Mouse (Mus musculus) CH12.LX (cell line): ENCODE measurements at regions not wholly inside any gene's neighbourhood (a gene's known extent, or its start where the extent isn't known, plus 50 kb on each side); places are given as distances from the start of the nearest gene placed in this dataset.

ENCODE experiments used
- BHLHE40 ChIP-seq: IDR thresholded peaks from 2 replicates; pipeline ENCODE4 v1.6.1; 2011; ENCODE audit warnings: mild to moderate bottlenecking, low read depth, low read length, improper control_type of control experiment
- CTCF ChIP-seq, 2 experiments: IDR thresholded peaks in 1 of 2; conservative IDR thresholded peaks in 1 of 2; 2 replicates each; pipeline ENCODE4 v1.5.1; 2011 to 2012; ENCODE audit warnings: low read depth in 2 of 2, low read length in 2 of 2, improper control_type of control experiment in 1 of 2, inconsistent platforms in 1 of 2, mild to moderate bottlenecking in 1 of 2, moderate library complexity in 1 of 2
- E2F4 ChIP-seq: IDR thresholded peaks from 2 replicates; pipeline ENCODE4 v1.6.1; 2011; ENCODE audit warnings: low read depth, low read length, improper control_type of control experiment; ENCODE audit not compliant: insufficient replicate concordance
- EP300 ChIP-seq: IDR thresholded peaks from 2 replicates; pipeline ENCODE4 v1.6.1; 2011; ENCODE audit warnings: low read length, improper control_type of control experiment
- JUN ChIP-seq: IDR thresholded peaks from 2 replicates; pipeline ENCODE4 v1.6.1; 2011; ENCODE audit warnings: low read depth, mild to moderate bottlenecking, low read length, improper control_type of control experiment, moderate library complexity; ENCODE audit not compliant: insufficient read depth
- JUND ChIP-seq: conservative IDR thresholded peaks from 2 replicates; pipeline ENCODE4 v1.6.1; 2011; ENCODE audit warnings: low read depth, low read length, improper control_type of control experiment
- KAT2A ChIP-seq: IDR thresholded peaks from 2 replicates; pipeline ENCODE4 v1.6.1; 2012; ENCODE audit warnings: low read length, improper control_type of control experiment, inconsistent platforms; ENCODE audit not compliant: insufficient replicate concordance
- MAFK ChIP-seq: IDR thresholded peaks from 2 replicates; pipeline ENCODE4 v1.6.1; 2011; ENCODE audit warnings: low read length, improper control_type of control experiment; ENCODE audit not compliant: insufficient replicate concordance
- MEF2A ChIP-seq: IDR thresholded peaks from 2 replicates; pipeline ENCODE4 v1.6.1; 2014; ENCODE audit warnings: low read depth, mild to moderate bottlenecking, inconsistent platforms, low read length, improper control_type of control experiment, borderline replicate concordance
- MXI1 ChIP-seq: IDR thresholded peaks from 2 replicates; pipeline ENCODE4 v1.6.1; 2011; ENCODE audit warnings: mild to moderate bottlenecking, low read depth, low read length, improper control_type of control experiment
- NRF1 ChIP-seq: IDR thresholded peaks from 2 replicates; pipeline ENCODE4 v1.6.1; 2014; ENCODE audit warnings: low read depth, mild to moderate bottlenecking, inconsistent platforms, low read length, improper control_type of control experiment, moderate library complexity
- POLR2A ChIP-seq: IDR thresholded peaks from 2 replicates; pipeline ENCODE4 v1.6.1; 2011; ENCODE audit warnings: low read depth, mild to moderate bottlenecking, improper control_type of control experiment, low read length
- RAD21 ChIP-seq: IDR thresholded peaks from 2 replicates; pipeline ENCODE4 v1.6.1; 2011; ENCODE audit warnings: low read depth, mild to moderate bottlenecking, low read length, improper control_type of control experiment, moderate library complexity
- ZNF384 ChIP-seq: IDR thresholded peaks from 2 replicates; pipeline ENCODE4 v1.6.1; 2012; ENCODE audit warnings: low read depth, low read length, improper control_type of control experiment, inconsistent platforms

DNA sequence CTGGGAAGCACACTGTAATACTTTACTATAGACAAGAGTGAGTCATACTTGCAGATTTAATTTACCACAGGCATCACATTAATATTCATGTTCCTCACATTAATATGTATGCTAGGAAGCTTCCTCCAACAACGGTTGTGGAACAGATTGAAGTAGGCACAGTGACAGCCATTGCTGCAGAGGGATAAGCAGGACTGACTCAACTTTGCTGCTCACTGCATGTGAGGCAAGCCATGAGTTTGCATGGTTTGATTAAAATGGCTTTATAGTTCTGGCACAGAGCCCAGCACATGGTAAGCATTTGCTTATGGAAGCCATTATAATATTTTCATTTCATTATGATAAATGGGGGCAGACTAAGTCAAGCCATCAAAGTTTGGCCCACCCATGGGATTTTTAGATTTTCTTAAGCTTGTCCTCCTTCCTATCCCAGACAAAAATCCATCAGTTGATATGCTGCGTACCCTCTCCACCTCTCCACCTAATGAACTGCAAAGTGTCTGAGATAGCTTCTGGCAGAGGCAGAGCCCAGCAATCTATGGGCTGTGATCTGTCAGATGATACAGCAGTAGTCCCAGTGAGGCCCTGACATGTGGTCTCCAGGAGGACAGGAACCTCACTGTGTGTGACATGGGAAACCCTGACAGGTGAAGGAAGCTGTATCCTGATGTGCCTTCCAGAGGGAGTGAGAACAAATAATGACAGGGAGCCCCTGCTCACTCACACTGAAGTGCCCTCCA, 109.6 kb upstream of the Arrdc4 start:
- TF ChIP-seq POLR2A = no peak
- TF ChIP-seq NRF1 = no peak
- TF ChIP-seq MEF2A = no peak
- no peak for TF ChIP-seq ZNF384
- TF ChIP-seq CTCF (conservative IDR thresholded peaks at IDR 0.05 in 1 of 2, IDR thresholded peaks at IDR 0.05 in 1 of 2; ENCODE audit: low read depth in 2 of 2, low read length in 2 of 2) = no peak
- TF ChIP-seq EP300 = no peak
- no peak for TF ChIP-seq JUN
- TF ChIP-seq KAT2A = no peak
- TF ChIP-seq MAFK = no peak
- TF ChIP-seq RAD21 = no peak
- no peak for TF ChIP-seq JUND
- no peak for TF ChIP-seq MXI1
- no peak for TF ChIP-seq BHLHE40
- no peak for TF ChIP-seq E2F4
